ENCODE assay signal across 9 mouse cellular contexts in the genomic region with DNA sequence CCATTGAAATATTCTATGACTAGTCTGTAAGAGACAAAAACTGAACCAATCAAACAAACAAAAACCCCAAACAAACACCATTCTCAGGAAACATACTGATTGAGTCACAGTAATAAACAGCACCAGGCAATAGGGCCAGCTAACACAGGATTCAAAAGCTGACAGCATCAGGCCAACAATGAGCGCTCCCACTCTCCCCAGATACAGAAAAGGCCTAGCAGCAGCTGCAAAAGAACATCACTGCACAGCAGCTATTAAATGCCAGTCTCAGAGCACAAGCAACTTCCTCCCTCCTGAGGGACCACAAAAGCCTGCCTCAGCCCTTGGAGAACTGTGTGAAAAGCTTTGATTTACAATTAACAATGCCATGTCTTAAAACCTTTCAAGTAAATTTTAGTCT.
DNase-seq lines count a peak whose midpoint lies in the region; ATAC-seq and TF ChIP-seq lines count a peak whose summit lies in the region.
"Had no signal": no experiment of that assay in that cellular context is flagged by ENCODE, and none has a peak within 500 bp of the region (broad histone marks: within the 10 kb centered on the region; RNA-seq: fewer than 3 reads in every experiment).

No protein-coding gene starts in this region.

- intact Hi-C loops in gastrocnemius, adult 2 months (cut with DNase I), result no loop called here
- intact Hi-C loops in left cerebral cortex, postnatal 14 days (cut with DNase I), result no loop called here

- no peak for TF ChIP-seq CTCF in gastrocnemius, adult 2 months (IDR thresholded peaks at IDR 0.05)
- TF ChIP-seq CTCF in olfactory bulb, adult 2 months (IDR thresholded peaks at IDR 0.05; ENCODE audit: insufficient read depth, low read depth, low read length), result no peak

- DNase-seq in gastrocnemius, adult 2 months, result no peak
- DNase-seq in gastrocnemius, adult 18-20 months (ENCODE audit: low spot score), result no peak
- DNase-seq in T-cell, adult 2 months (ENCODE audit: low spot score), result peak; percentile 18
- peak; percentile 19 for DNase-seq in heart, adult 8-10 months (ENCODE audit: low spot score)
- DNase-seq in left cerebral cortex, postnatal 14 days (ENCODE audit: low spot score in 2 of 2), result peak; percentile 23 to 25
- DNase-seq in frontal cortex, postnatal 10 days (ENCODE audit: low spot score in 2 of 2), result no peak

- no peak for TF ChIP-seq POLR2A in olfactory bulb, adult 2 months (IDR thresholded peaks at IDR 0.05; ENCODE audit: insufficient read depth, low read depth, low read length)

- H3K27ac ChIP-seq in gastrocnemius, adult 2 months, result peak overlapping the region; percentile 71
- peak overlapping the region; percentile 33 for H3K27ac ChIP-seq in olfactory bulb, adult 2 months (ENCODE audit: insufficient read depth, low read depth, low read length)

- no peak for ATAC-seq in activated CD4-positive, CD25-positive, alpha-beta regulatory T cell, adult 4 months

- no peak overlapping the region for H3K4me3 ChIP-seq in gastrocnemius, adult 2 months
- H3K4me3 ChIP-seq in olfactory bulb, adult 2 months (ENCODE audit: insufficient read depth, low read depth, low read length), result no peak overlapping the region
- H3K4me3 ChIP-seq: erythroblast, embryonic 14.5 days had no signal

- WGBS in olfactory bulb, adult 2 months, result 6% methylated on average over 1 of the region's 1 CpGs

- H3K4me1 ChIP-seq in olfactory bulb, adult 2 months (ENCODE audit: control insufficient read depth, insufficient read depth, low read length), result peaks cover 2% of the 10 kb centered on the region; the same call in 1 of the 2 replicates

Comparison
In these comparisons a context has a peak if more than half of its experiments do, and no peak if none do; other contexts are left out.
1. DNase-seq: peak in T-cell, adult 2 months (single experiment), heart, adult 8-10 months (single experiment) and left cerebral cortex, postnatal 14 days (2 of 2); none in gastrocnemius, adult 2 months (single experiment), gastrocnemius, adult 18-20 months (single experiment) and frontal cortex, postnatal 10 days (0 of 2).